Mouse (Mus musculus): ENCODE results near the gene B3gat1.

B3gat1 gene

DNA sequence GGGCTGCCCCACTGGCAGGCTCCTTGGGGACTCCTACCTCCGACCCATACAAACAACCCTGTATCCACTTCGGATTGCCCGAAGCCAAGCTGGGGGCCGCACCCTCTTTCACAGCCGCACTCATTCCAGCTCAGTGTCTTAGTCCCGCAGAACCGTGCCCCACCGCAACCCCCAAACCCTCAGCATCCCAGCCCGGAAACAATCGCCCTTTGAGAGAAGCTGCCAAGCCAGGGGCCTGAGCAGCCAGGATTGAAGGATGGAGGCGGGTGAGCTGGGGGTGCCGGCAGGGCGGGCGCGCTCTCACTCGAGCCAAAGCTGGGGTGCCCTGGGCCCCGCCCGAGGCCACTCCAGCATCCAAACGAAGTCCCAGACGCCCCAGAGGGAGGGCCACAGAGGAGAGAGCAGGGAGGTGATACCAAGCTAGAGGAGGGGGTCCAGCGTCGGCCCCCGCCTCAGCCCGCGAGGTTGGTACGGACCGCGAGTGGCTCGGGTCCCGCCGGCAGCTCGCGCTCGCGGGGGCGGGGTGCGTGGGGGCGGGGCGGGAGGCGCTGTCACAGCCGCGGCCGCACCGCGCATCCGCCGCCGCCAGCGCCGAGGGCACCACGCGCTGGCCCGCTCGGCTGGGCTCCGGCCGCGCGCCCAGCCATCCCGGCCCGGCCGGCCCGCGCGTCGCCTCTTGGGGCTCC lies at the start of gene B3gat1:
Gene B3gat1 (plus strand): TSS at position 523 of the 686 bp plus-strand sequence.
- DNase-seq (ENCODE audit: low spot score in 2 of 2), result peak in 1 of 2 experiments; percentile 39

DNA sequence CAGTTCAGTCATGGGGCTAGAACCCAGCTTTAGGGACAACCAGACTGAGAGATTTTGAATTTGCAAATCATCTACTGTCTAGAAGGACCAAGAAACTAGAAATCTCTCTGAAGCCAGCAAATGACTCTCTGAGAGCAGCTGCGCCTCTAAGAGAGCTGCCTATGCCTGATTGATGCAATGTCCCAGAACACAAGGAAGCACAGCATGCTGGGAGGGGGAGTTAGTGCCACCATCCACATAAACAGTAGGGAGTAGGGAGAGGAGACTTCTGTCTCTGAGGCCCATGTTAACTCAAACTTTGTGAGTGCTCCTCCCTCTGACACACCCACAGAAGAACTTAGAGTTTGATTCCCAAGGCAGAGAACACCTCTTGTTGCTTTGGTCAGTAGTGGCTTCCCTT lies 44.4 kb upstream of the B3gat1 start:
- no peak for DNase-seq (ENCODE audit: low spot score in 2 of 2)

DNA sequence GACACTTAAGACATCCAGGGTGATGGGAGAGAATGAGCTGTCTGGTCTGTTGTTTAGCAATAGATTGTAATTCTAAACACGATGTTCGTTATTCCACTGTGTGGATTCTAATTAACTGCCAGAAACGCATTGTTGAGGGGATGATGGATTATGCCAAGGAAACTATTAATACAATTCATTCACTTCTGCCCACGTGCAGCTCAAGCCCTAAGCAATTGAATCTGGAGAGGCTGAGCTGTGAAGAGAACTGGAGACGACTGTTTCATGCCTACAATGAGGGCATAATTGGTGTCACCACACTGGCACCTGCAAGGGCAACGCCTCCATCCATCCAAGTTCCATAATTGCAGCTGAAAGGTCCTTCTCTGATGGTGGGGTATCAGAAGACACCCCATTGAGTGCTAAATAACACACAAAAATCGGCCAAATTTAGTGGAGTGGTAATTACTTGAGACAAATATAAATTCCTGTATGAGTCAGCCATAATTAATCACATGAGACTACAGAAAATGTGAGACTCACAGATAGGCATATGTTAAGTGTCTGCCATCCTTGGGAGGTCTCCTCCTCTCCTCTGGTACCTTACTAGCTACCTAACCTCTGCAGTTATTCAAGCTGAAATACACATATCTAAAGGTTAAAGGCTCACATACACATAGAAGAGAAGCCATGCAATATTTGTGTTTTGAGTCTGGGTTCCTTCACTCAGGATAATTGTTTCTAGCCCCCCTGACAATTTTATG lies 43.4 kb upstream of the B3gat1 start:
- DNase-seq (ENCODE audit: low spot score in 2 of 2), result no peak

DNA sequence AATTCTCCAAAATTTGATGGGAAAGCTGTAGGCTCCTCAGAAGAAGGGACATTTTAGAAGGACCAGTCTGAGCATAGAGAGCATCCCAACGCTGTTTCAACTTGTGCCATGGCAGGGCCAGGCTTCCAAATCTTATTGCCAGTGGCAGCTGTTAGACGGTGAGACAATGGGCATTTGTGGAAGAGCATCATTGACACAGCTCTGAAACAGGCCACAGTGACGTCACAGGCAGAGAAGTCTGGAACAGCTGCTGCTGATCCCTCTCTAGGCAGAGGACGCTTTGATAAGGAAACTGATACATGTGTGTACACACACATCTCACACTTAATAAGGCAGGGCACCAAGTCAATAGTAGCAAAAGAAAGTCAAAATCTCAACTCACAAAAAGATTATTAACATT lies 40.9 kb upstream of the B3gat1 start:
- DNase-seq (ENCODE audit: low spot score in 2 of 2), result no peak

DNA sequence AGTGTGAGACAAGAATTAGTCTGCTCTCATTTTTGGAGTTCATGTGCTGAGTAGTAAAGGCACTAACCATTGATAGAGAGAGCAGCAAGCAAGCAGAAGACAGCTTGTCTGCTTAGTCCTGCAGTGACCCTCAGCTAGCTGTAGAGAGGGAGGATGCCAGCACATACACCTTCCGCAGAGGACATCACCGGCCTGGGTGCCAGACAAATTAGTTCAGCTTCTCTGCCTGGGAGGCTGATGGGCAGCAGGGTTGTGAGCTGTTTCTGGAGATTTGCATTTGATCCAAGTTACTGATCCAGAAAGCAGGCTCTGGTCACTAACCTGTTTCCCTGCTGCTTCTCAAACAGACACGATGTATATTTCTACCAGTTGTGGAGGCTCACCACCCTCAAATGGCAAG lies 38.9 kb upstream of the B3gat1 start:
- no peak for DNase-seq (ENCODE audit: low spot score in 2 of 2)

DNA sequence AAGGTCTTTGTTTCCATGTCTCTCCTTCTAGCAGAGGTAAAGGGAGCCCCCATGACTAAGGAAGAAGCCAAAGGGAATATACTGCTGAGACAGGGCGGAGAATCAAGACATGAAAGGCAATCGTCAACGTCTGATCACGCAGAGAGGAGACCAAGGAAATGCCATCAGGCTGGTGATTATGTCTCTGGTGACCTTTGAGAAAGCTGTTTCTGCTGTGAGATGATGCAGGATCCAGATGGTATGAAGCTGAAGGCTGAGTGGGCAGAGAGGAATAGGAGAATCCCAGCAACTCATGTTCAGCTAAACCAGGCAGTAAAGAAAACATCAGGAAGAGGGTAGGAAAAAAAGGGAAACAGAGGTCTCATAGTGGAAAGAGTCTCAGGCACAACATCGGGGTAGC lies 38.4 kb upstream of the B3gat1 start:
- no peak for DNase-seq (ENCODE audit: low spot score in 2 of 2)

DNA sequence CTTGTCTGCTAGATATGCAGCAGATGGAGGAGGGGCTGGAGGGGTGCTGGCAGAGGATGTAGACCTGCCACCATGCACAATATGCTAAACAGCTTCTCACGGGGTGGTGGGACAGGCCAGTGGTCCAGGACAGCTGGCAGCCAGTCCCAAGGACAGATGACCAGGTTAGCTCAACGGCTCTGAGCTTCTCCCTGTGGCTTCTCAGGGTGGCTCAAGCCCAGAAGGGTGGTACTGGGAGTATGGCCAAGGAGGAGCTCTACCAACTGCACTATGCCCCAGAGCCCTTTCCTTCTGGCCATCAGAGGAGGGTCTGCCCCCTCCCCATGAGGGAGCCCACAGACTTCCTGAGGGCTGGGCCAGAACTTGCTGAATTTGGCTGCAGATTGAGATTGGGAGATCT lies 35.2 kb upstream of the B3gat1 start:
- DNase-seq (ENCODE audit: low spot score in 2 of 2), result no peak

DNA sequence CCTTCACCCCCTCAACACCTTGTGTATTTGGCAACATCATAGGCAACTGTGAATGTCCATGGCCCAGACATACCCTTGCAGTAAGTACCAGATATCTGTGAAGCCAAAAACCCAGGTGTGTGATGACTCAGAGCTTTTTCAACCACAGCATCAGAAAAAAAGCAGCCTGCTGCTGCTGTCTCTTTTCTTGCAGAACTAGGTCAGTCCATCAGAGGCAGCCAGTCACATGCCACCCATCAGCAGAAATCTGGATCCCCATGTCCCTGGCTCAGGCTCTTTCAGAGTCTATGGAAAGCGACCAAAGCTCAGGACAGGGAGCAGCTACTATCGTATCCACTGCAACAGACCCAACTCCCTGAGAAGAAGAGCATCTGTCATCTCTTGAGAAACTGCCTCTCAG lies 33.2 kb upstream of the B3gat1 start:
- DNase-seq (ENCODE audit: low spot score in 2 of 2), result no peak

DNA sequence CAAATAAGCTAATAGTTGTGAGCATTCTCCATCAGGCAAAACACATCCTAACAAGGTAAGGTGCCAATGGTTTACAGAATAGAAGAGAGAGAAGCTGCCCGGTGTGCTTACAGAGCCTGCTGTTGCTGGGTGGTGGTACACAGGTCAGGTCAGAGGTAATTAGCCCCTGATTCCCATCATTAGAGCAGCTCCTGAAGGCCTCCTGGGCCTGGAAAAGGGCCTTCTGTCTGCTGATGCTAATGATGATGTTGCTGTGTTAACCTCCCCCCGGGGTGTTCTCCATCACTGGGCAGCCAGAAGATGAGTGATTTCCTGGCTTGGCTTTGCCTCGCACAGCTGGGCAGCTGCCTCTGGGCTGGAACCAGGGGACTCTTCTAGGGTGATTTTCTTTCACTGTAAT lies 15.1 kb upstream of the B3gat1 start:
- no peak for DNase-seq (ENCODE audit: low spot score in 2 of 2)

DNA sequence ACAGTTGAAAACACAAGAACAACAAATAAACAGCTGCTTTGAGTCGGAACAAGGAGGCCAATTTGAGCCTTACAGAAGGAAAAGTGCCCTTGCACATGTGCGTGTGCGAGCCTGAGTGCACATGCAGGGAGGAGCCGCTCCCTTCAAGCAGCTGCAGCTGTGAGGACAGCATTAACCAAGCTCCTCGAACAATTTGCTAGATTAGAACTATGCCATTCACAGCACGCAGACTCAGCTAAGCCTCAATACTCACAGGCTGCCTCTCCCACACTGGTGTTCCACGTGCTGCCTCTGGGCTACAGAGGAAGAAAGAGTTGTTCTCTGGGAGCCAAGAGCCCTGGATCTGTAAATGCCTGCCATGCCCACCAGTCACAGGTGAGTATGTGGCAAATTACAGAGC lies 11.8 kb upstream of the B3gat1 start:
- no peak for DNase-seq (ENCODE audit: low spot score in 2 of 2)

DNA sequence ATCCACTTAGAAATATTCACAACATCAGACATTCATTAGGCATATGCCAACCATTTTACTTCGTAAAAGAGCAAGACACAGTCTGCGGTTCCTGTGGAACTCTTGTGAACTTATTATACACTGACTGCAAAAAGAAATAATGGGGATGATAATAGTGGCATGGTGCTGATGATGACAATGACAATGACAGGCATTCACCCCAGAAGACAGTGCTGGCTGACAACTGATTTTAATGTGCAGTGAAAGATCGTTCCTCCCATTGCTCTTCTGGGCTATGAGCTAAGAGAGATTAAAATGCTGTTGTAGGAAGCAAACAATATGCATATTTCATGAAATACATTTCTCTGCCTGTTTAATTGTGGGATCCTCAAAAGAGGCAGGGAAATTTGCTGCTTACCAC lies 7.8 kb upstream of the B3gat1 start:
- no peak for DNase-seq (ENCODE audit: low spot score in 2 of 2)

DNA sequence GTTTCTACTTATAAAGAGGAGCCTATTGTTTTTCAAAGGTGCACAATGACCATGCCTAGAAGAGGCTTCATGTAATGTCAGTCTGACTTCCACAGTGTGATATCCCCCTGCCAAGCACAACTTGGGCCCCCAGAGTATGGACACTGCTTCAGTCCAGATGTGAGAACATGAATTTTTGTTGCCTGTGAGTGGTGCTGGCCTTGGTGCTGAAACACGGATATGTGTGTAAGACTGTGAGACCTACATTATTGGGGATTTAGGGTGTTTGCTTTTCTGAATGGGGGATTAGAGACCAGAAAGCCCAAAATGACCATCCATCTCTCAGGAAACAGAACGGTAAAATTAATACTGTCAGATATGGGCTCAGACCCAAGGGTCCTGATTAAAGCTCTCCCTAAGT lies 6.1 kb upstream of the B3gat1 start:
- no peak for DNase-seq (ENCODE audit: low spot score in 2 of 2)

DNA sequence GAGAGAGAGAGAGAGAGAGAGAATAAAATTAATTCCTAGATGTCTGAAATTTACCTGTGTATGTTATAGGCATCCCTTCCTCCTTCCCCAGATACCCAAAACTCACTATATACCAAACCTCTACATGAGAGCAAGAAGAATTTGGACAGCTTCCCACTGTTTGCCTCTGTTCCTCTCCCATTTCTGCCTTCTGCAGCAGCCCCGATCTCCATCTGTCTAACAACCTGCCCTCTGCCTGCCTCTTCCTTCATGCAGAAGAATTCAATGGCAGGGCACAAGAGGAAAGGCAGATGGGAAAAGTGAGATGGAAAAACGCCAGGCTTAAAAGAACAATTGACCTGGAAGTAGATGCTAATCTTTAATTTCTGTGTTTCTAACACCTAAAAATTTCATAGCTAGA lies 5.0 kb upstream of the B3gat1 start:
- DNase-seq (ENCODE audit: low spot score in 2 of 2), result no peak

DNA sequence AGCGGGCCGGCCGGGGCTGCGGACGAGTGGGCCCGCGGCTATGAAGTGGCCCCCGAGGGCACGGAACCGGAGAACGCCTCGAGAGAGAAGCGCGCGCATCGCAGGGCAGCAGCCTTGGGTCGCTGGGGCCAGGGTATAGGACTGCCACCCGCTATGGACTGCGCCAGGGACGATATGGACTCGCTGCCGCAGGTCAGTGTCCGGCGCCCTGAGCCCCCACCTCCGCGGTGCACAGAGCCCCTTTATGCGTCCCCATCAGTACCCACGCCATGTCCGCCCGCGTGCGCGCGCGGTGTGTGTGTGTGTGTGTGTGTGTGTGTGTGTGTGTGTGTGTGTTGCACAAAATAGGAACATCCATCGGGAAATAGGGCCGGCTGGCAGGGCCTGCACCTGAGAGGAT lies 458 bp downstream of the B3gat1 start:
- DNase-seq (ENCODE audit: low spot score in 2 of 2), result no peak

DNA sequence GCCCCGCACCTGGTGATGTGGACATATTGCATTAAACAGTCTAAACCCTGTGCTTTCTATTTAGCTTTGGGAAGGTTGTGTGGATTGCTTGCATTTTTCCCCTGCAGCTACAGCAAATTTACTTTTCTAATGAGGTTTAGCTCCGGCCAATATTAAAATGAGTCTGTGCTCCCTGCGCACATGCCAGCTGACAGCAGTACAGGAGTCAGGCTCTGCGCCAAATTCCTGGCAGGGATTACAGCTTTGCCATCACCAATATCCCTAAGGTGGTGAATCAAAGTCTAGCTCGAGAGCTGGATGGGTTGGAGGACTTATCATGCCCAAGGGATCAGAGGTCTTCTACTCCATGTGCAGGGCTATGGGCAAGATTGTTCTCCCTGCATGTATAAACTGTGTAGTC lies 3.6 kb downstream of the B3gat1 start:
- DNase-seq (ENCODE audit: low spot score in 2 of 2), result no peak

DNA sequence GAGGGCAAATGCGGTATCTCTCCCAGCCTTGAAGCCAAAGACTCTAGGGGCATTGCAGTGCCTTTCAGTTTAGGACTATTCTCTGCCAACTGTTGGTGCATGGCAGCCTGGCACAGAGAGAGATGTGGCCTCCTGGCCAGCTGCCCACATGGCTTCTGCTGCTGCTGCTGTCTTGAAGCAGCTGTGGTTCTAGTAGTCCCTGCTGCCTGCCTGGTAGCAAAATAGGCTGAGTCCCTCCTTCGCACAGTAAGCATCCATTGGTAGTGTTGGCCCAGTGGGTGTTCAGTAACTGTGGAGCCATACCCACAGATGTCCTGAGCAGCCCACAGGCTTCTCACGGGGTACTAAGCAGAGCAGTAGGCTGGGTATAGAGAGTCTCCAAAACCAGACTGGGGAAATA lies 9.3 kb downstream of the B3gat1 start:
- DNase-seq (ENCODE audit: low spot score in 2 of 2), result no peak

DNA sequence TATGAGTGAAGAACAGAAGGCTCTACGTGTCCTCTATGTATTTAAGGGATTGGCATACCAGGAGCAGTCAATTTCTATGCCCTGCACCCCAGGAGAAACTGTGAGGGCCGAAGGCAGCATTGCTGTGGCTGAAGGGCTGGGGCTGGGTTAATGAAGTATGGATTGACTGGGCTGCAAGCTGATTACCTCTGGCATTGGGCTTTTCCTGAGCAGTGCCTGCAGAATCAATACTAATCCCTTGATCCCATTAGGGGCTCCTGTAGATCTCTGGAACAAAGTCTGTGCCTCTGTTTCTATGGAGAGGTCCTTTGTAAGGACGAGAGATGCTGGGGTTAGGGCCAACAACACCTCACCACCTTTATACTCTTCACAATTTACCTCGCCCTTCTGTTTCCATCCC lies 13.6 kb downstream of the B3gat1 start:
- DNase-seq (ENCODE audit: low spot score in 2 of 2), result no peak

DNA sequence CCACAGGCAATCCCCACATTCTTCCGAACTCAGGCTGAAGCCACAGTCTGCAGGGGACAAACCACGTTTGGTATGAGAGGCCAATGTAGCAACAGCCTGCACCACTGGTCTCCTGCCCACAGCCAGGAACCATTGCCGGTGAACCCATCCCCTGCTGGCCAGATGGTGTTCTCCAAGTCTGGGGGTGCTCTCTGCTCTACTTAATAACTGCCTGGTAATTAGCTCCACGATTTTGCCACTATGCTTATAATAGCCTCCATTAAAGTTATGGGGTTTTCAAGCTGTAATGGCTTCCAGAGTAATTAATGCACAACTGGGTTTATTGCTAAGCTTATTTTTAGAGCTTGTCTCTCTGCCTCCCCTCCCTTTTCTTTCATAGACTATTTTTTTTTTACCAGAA lies 15.4 kb downstream of the B3gat1 start:
- DNase-seq (ENCODE audit: low spot score in 2 of 2), result no peak

DNA sequence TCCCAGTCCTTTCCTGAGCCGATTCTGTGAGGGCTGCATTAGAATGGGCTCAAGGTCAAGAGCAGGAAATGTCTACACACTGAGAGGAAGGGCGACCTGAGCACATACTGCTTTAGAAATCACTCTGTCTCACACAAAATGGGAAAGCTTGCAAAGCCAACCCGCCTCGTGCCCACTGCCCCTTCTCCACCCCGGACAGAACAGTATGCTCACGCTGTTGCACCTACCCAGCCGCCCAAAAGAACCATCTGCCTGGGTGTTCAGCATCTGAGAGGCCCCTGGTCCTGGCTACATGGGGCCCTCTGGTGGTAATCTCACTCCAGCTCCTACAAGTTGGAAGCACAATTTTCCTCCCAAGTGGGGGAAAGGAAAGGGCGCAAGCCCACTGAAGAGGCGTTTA lies 26.6 kb downstream of the B3gat1 start:
- peak in 1 of 2 experiments; percentile 62 for DNase-seq (ENCODE audit: low spot score in 2 of 2)

DNA sequence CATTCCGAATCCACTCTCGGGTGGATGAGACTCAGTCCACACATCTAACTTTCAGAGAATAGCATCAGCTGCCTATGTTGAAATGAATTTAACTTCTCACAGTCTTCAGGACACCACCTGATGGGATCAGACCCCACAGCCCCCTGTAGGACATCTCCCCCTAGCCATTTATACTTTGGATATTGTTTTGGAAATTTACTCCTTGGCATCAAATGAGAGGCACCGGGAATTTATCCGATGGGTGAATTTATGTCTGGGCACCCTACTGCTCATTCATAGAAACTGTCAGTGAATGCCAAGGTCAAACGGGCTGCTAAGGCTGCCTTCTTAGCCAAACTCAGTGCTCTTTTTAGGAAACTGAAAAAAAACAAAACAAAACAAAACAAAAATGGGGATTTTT lies 27.0 kb downstream of the B3gat1 start:
- DNase-seq (ENCODE audit: low spot score in 2 of 2), result no peak

DNA sequence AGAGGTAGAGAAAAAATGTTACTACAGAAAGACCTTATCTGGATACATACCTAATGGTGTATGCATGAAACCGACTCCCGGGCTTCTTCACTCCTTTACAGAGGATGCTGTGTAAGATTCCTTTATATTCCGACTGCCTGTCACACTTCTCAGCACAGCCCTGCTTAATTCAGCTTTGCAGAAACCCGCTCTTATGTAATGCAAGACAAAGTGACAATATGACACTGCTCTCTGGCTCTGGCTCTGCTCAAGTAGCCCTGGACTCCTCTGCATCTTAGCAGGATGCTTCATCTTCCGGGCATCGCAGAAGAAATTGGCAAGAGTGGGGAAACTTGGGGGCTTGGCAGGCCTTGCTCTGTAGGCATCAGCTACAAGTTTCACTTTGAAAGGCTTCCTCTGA lies 28.9 kb downstream of the B3gat1 start:
- DNase-seq (ENCODE audit: low spot score in 2 of 2), result no peak

DNA sequence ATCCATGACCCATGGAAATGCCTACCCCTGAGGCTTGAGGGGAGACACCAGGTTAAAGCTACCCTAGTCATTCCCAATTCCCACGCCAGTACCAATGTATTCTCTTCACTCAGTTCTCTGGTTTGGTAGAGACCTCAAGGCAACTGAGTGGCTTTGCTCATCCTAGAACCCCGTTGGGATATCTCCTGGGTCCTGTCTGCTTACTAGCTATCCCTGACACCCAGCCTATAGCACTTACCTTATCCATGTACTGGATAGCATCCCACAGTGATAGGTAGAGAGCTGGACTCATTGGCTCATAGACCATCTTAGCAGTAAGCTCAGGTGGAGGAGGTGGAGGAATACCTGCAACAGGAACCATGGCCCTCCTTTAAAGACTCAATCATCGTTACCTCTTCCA lies 34.7 kb downstream of the B3gat1 start:
- no peak for DNase-seq (ENCODE audit: low spot score in 2 of 2)

DNA sequence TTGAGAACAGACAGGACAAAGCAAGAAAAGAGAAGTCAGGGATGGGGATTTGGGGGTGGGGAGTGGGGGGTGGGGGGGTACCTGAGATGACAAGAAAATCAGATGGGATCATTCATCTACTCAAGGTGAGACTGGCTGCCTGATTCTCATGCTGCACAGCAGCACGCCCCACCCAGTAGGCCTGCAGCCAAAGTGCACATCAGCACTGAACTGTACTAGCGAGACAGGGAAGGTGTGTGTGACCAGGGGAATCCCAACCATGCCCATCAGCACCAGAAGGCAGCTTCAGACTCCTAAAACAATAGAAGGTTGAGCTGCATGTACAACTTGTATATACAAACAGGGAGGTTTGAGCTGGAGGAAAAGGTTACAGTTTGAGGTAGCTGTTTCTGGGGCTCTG lies 42.2 kb downstream of the B3gat1 start:
- DNase-seq (ENCODE audit: low spot score in 2 of 2), result peak in 1 of 2 experiments; percentile 2

Measured in frontal cortex, postnatal 25 days (tissue).